Mouse (Mus musculus) thymus, postnatal 25 days (tissue): ENCODE data around the gene Nme9.

Source experiments
- DNase-seq: peaks from one replicate; pipeline ENCODE4 v3.0.0; 2022

Nme9 gene

DNA sequence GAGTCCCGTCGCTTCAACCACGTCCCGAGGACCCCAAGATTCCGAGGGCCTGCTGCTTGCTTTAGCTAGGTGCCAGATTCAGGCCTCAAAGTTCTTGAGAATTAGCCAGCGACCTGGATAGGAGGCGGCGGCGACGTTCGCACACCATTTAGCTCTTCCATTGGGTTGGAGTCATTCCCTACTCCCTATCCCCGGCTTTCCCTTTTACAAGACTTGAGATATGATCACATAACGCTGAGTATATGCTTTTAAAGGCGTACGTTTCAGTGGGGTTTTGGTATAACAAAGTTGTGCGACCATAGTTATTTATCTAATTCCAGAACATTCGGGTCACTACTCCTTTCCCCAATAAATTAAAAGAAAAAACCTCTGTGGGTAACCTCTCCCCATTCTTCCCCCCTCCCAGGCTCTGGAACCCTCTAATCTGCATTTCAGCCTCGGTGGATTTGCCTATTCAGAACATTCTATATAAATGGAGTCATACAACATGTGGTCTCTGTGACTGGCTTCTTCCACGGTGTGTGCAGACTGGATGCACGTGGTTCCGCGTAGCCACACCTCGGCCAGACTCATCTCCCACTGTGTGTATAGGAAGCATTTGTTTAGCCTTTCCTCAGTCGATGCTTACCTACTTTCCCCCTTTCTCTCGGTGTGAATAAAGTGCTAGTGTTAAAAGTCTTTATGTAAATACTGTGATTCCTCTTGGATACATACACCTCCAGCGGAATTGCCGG, 14.1 kb upstream of the Nme9 start, which contains the start of gene Mras:
Mras (minus strand) TSS at position 351 of the 734 bp plus-strand sequence.
- no peak for DNase-seq

DNA sequence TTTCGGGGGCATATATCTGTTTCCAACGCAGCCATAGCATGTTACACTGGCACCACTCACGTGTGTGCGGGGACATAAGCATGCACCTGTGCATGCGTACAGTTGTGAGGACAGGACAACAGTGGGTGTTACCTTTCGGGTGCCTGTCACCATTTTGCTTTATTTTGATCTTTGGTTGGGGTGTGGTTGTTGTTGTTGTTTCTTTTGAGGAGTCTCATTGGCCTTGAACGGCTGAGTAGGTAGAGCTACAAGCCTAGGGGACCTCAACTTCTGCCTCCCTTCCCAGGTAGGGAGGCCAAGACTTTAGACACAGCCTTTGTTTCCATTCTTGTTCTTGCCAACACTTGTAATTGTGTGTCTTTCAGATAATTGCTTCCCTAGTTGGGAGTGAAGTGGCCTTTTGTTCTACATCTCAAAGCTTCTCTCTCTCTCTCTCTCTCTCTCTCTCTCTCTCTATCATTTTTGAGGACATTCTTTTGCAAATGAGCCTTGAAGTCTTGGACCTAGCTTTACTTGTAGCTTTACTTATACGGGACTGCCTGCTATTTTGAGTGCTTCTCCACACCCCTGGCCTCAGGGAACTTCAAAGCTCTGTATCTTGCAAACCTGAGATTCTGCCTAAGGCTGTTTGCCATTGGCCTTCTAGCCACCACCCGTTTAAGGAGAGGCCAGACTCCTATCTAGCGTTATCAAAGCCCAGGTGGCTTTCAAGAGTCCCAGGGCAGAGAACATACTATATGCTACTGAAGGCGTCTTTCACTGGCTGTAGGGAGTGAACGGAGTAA, 13.3 kb upstream of the Nme9 start:
- no peak for DNase-seq

DNA sequence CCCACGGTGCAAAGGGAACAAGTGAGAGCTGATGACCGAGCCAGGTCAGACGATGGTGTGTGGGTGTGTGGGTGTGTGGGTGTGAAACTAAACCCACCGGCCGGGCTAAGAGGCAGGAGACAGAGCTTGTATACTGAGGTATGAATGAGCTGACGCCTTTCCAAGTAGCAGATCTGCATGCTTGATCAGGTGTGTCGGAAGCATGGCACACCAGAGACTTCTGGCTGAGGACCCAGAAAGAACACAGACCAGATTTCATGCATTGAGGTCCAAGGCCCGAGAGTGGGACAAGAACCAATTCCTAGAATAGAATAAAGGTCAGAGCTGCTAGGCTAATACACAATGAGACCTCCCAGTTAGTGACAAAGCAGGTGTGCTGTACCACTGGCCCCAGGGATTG, 12.2 kb upstream of the Nme9 start:
- DNase-seq = no peak

DNA sequence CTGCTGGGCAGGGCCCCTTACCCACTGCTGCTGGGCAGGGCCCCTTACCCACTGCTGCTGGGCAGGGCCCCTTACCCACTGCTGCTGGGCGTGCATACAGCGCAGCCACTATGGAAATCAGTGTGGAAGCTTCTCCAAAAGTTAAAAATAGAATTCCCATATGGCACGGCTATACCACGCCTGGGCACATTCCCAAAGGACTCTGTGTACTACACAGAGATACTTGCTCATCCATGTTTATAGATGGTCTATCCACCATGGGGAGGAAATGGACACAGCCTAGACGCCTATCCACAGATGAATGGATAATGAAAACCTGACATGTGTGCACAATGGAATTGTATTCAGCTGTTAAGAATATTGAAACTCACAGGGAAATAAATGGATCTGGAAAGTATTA, 10.3 kb upstream of the Nme9 start:
- DNase-seq = no peak

DNA sequence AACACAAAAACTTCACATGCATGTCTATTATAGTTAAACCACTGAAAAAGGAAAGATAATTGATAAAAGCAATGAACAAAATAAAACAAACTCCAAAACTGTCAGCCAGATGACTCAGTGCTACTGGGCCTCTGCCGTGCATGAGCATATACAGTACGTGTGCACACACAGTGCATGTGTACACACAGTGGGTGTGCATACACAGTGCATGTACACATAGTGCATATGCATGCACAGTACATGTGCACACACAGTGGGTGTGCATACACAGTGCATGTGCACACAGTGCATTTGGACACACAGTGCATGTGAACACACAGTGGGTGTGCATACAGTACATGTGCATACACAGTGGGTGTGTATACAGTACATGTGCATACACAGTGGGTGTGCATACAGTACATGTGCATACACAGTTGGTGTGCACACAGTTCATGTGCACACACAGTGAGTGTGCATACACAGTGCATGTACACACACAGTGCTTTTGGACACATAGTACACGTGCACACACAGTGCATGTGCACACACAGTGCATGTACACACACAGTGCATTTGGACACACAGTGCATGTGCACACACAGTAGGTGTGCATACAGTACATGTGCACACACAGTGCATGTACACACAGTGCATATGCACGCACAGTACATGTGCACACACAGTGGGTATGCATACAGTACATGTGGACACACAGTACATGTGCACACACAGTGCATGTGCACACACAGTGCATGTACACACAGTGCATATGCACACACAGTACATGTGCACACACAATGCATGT, 9.4 kb upstream of the Nme9 start:
- no peak for DNase-seq

DNA sequence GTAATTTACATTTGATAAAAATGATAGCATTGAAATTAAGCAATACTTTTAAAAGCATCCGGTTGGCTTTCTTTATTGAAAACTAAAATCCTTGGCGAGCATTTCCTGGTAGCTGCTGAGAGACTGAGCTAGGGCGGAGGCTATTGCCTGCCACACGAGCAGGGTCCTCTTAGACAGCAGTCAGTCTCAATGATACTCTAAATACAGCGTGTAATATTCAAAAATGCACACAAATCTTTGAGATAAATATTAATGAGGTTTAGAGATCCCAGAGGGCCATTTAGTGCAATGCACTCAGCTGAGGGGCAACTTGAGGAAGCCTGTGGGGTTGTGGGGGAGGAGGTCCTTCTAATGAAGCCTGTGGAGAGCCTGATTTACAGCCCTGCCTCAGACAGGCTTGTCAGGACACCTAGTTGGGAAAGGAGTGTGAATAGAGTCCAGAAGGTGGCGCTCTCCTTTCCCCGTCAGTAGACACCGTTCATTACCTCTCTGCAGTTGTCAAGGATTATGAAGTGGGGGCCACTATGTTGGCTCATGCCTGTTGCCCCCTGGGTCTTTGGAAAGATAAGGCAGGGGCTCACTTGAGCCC, 6.6 kb upstream of the Nme9 start:
- DNase-seq = no peak

DNA sequence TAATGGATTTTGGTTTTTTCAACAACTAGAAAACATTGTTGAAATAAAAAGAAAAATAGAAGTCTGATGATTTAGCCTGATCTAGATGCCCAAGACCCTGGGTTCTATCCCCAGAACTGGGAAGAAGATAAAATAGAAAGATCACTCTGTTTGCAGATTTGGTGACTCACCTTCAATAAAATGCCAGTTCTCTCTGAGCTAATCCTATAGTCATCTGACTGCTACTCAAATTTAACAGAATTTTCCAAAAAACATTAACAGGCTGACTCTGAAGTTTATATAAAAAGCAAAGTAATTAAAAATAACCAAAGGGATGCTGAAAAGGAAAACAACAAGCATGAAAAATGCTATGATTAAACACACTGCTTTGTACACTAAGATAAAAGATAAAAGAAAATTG, 5.0 kb upstream of the Nme9 start:
- no peak for DNase-seq

DNA sequence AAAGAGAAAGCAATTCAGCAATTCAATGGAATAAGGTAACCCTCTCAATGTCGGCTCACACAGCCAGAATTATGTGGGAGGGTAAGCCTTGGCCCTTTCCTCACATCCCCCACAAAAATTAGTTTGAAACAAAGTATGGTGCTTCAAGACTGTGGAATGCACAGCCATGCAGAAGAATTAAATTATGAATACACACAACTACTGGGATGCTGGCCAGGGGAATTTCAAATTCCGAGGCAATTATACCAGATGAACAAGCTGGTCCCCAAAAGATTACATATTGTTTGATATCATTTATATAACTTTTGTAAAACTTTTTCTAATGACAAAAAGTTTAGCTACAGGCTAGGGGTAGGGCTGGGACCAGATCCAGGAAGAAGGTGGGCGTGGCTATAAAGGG, 4.0 kb upstream of the Nme9 start:
- no peak for DNase-seq

DNA sequence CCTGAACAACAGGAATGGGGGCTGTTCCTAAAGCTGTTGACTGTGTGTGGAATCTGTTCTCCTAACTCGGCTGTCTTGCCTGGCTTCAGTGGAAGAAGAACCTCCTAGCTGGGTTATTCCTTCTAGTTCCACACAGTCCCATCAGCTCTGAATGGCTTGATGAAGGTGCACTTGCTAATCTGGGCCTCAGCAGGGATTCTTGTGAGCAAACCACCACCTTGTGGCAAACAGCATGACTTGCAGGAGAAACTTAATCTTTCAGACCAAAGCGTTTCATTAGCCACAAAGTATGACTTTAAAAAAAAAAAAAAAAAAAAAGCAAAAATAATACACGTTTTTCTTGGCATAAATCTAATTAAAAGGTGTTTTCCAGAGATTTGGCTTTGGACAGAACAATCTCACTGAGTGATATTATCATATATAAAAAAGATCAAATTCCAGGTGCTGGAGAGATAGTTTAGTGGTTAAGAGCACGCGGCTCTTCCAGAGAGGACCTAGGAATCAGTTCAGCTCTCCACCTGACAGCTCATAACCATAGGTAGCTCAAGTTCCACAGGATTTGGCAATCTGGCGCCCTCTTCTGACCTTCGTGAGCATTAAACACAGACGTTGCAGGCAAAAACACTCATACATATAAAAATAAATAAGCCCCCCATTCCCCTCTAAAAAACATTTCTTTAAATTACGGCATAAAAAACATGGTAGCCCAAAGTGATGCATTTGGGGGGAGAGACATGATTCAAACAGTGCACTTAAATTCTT, 1.2 kb upstream of the Nme9 start:
- peak; percentile 20 for DNase-seq

DNA sequence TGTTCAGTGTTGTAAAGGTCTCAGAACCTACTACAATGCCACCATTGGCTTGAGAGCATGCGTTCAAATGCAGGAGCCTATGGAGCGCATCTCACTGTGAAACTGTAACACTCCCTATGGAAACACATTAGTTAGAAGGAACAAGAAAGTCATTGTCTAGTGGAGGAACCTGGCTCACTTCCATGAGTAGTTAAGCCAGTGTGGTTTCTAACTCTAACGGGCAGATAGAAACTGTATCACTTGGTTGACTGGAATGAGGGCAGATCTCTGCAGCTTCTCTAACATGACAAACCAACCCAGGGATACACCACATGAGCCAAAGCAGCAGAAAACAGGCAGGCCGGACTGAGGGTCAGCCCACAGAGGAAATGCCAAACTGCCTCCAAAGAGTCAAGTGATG, 2.9 kb downstream of the Nme9 start:
- DNase-seq = no peak

DNA sequence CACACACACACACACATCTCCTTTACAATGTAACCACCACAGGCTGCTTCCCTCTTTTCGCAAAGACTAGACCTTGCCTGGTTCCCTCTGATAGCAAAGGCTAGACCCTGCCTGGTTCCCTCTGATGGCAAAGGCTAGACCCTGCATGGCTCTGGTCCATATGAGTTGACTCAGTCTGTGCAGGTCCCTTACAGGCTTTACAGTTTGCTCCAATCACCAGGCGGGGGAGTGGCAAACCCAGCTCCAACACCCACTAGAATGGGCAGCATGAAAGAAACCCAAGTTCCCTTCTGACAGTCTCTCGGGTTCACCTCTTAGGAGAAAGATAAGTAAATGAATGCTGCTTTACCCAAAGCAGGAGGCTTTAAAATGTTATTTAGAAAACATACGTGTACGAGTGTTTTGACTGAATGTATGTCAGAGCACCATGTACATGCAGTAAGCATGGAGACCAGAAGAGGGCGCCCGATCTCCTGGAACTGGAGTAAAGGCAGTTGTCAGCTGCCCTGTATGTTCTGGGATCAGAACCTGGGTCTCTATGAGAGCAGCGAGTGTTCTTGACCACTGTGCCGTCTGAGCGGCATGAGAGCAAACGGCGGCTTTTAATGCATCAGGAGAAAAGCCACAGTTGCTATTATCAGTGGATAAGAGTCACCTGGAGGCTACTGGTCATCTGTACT, 7.4 kb downstream of the Nme9 start:
- peak; percentile 58 for DNase-seq

DNA sequence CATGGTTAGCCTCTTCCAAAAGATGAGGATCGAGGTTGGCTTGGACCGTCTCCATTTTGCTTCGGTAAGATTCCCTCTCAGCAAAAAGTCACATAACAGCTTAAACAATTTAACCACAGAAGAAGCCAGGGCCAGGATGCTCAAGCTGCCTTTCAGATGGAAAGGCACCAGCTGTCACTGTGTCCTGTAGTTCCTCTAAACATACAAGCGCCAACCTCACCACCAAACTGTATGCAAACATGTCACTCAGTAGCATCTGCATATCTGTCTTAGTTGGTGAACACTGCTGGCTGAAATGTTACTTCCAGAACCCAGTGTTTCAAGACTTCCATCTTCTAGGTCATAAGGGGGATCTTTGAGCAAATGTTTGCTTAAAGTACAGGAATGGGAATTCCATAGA, 8.5 kb downstream of the Nme9 start:
- DNase-seq = no peak

DNA sequence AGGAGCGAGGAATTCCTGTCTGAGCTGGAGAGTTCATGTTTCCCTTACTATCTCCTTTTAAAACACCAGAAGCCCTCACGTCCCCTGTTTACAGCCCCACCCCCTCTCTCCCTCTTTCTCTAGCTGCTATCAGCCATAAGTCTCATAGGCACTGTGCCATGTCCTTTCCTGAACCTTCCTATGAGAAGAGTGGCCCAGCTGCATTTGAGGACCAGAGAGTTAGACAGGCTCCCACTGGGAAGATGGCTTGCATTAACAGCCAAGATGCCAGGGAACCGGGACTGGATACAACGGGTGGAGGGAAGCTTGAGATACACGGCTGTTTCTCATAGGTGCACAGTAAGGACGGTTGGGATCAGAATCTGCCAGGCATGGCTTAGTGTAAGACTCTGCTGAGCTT, 13.6 kb downstream of the Nme9 start:
- no peak for DNase-seq

DNA sequence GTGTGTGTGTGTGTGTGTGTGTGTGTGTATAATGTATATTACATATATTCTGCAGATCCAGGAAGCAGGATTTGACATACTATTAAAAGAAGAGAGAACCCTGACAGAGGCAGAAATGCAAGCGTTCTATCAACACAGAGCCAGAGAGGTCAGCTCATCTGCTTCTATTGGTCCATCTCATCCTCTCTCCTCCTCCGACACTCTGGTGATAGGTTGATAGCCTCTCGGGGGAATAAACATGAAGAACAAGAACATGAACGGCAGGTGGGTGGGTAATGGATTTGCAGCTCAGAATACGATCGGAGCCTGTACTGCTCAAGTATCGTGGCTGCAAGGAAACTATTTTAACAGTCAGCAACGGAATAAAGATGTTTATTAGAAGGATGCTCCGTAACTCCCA, 17.3 kb downstream of the Nme9 start:
- DNase-seq = no peak

DNA sequence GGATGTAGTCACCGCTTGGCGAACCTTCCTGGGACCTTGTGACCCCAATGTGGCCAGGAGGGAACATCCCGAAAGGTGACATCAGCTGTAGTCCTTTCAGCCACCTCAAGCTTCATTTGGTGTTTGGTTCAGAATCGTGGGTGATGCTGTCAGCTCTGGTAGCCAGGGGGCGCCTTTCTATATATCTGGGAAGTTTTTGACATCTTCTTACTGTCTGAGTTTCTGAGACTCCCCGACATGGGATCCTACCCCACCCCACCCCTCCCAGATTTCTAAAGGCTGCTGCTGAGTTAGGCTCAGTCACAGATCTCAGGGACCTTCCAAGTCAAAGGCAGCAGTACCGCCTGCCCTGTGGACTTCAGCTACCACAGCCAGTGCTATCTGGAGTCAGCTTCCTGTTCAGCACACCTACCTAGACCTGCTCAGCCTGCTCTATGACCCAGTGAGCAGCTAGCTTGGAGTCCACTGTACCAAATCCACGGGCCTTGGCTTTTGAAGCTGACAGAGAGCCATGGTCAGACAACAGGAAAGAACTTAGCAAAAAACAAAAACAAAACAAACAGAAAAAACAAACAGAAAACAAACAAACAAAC, 18.5 kb downstream of the Nme9 start:
- peak; percentile 18 for DNase-seq

DNA sequence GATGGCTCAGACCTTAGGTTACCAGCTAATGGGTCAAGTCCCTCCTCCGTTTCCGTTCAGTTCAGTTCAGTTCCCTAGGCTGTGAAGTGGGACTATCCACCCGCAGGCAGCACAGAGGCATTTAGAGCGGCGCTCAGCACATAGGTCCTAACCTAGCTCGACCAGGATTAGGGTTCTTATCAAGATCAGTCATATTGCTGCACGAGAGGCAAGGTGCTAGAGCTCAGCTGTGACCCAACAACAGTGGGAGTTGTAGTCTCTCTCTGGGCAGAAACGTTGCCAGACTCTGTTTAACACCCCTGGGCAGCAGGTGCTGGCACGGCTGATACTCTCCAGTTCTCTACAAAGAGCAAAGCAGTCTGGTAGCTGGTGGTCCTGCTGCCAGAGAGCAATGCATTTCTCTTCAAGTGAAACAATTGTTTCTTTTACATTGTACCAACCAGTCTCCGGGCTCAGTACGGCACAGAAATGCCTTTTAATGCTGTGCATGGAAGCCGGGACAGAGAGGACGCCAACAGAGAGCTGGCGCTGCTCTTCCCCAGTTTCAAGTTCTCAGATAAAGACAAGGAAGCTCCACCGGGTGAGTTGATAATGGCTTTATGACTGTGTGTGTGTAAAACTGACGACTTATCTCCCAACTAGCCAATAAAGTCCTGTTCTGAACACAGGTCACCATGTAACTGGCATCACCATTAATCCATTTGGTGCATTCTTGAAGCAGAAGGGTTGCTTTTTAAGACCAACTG, 19.2 kb downstream of the Nme9 start:
- DNase-seq = no peak

DNA sequence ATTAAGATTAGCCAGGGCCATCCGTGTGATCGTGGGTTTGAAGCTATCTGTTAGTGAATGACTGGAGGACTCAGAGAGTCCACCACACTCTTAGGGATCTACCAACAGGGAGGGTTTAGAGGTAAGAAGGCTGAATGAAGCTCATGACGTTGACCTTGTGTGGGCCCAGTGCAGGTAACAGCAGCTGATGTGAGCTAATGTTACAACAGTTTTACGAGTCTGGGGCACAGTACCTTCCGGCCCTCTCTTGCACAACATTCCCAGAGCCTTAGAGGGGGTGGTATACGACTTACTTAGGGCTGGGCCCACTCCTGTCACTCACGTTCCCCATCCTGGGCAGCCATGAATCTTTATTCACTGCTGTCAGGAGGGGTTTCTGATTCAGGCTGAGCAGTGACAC, 20.1 kb downstream of the Nme9 start:
- no peak for DNase-seq

DNA sequence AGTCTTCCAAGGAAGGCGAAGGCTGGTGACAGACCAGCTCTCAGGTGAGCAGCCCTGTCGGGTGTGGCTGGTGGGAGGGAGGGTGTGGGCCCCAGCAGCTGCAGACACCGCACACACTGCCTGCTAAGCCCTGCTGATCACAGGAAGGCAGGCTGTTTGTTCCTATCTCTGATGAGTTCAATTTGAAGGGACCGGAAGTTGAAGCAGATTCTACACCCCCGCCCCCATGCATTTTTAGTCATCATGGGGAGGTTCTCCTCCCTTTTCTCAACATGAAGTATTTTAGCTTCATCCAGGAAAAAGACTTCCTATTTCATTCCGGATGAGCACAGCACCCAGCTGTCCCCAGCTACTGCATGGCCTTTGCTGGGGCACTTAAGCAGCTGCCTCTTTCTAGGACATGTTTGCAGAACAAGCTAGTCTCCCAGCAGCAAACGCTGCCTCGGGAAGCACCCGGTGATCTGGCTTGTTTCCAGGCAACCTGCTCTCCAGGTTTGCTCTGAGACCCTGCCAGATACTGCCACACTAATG, 28.0 kb downstream of the Nme9 start:
- DNase-seq = peak; percentile 11

DNA sequence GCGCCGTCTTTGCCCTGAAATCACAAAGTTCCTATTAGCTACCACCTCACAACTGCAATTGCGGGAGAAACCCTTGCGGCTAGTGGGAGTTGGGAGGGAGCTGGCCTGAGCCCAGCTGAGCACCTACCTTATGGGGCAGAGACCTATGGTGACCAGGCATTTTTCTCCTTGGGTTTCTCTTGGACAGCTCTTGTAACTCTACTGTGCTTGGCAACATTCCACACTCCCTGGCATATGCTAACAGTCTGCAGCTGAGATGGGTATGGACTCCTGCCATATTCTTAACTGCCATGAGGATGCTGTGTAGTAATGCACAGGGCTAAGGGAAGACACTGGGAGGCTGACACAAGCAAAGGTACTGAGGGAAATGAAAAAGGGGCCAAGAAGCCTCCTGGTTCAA, 29.5 kb downstream of the Nme9 start:
- no peak for DNase-seq

DNA sequence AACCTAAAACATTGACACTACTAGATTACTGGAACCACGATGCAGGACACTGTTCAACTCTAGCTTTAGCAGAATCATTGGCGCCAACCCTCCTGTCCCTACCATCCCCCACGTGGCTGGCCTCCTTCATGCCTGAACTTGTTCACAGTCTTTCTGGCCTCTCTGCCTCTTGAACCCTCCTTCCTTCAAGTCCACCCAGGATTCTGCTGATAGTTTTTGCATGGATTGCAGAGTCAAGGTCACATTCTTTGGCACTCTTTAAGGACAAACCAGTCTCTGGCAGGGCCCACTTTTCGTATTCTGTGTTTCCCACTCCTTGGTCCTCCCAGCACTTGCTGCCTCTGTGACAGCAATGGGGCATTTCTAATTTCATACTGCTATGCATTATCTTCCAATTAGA, 31.9 kb downstream of the Nme9 start:
- no peak for DNase-seq

DNA sequence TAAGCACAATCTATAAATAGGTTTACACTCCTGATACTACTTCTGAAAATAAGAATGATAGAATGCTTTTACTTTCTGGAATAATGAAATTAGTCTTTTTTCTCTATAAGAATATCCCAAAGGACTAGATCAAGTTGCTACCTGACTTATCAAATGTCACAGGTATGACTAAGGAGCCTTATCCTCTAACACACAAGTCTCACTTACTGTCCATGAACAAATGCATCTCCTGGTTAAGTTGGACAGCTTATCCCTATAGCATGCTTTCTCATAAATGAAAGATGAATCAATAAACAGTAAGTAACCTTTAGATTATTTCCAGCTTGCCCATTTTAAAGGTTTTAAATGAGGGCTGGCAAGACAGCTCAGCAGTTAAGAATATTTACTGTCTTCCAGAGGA, 33.4 kb downstream of the Nme9 start:
- DNase-seq = no peak
